Mouse (Mus musculus) embryonic facial prominence, embryonic 14.5 days (tissue): ENCODE data around the gene Klf9. TPM values are rescaled to one million over a fixed set of nuclear protein-coding genes. Genes with fewer than 3 reads are reported as not detected.

Experiments
- ATAC-seq: fragments of 200-750 bp; cut with Nextera tagmentation; 2 replicates; pipeline ENCODE4 v1.8.0; 2017; ENCODE audit warnings: low read depth, moderate number of reproducible peaks, moderate TSS enrichment
- DNase-seq: peaks from one replicate; pipeline ENCODE4 v3.0.0-alpha.2; 2015; ENCODE audit warnings: low spot score
- H3K27ac ChIP-seq: fragments of 300-500 bp; sonication (generic); replicated peaks from 2 replicates; pipeline ENCODE4 v1.5.1; 2014; ENCODE audit warnings: low read depth, mild to moderate bottlenecking, low read length, moderate library complexity
- H3K27me3 ChIP-seq: fragments of 300-500 bp; sonication (generic); replicated peaks from 2 replicates; pipeline ENCODE4 v1.6.1; 2014; ENCODE audit warnings: low read length; ENCODE audit not compliant: control insufficient read depth, insufficient read depth
- H3K36me3 ChIP-seq: fragments of 300-500 bp; sonication (generic); 2 replicates; pipeline ENCODE4 v1.6.1; 2014; ENCODE audit warnings: low read length, mixed read lengths; ENCODE audit not compliant: control insufficient read depth, insufficient read depth
- H3K4me1 ChIP-seq: fragments of 300-500 bp; sonication (generic); 2 replicates; pipeline ENCODE4 v1.6.1; 2014; ENCODE audit warnings: antibody characterized with exemption, low read length; ENCODE audit not compliant: control insufficient read depth, insufficient read depth
- H3K4me2 ChIP-seq: fragments of 300-500 bp; sonication (generic); 2 replicates; pipeline ENCODE4 v1.6.1; 2014; ENCODE audit warnings: low read depth, mild to moderate bottlenecking, low read length, moderate library complexity, mixed read lengths
- H3K4me3 ChIP-seq: fragments of 300-500 bp; sonication (generic); 2 replicates; pipeline ENCODE4 v1.5.1; 2014; ENCODE audit warnings: low read depth, mild to moderate bottlenecking, low read length
- H3K9ac ChIP-seq: fragments of 300-500 bp; sonication (generic); 2 replicates; pipeline ENCODE4 v1.6.1; 2014; ENCODE audit warnings: low read depth, mild to moderate bottlenecking, low read length, moderate library complexity, mixed read lengths
- H3K9me3 ChIP-seq: fragments of 300-500 bp; sonication (generic); 2 replicates; pipeline ENCODE4 v1.6.1; 2016; ENCODE audit warnings: low read length; ENCODE audit not compliant: control insufficient read depth
- WGBS: fragments of 180-500 bp; shearing (Covaris S2); extraction: QIAGEN DNeasy Blood & Tissue Kit; methylation state at CpG from one replicate; pipeline ENCODE4 v1.1.7; 2014; 5-methylcytosine and 5-hydroxymethylcytosine counted together
- microRNA counts: library from miRNA; unstranded; fragments of <30 nt; microRNA quantifications from one replicate; lab custom pipeline; 2017
- microRNA-seq: library from miRNA; unstranded; fragments of <30 nt; microRNA quantifications from one replicate; pipeline ENCODE4, GENCODE M21; 2016; ENCODE audit warnings: borderline number of aligned reads
- polyA plus RNA-seq: library from polyadenylated mRNA; unstranded; fragments of >200 nt; fragmentation: Nextera tagmentation; extraction: Ambion mirVana; gene quantifications from 2 replicates; pipeline ENCODE4 v1.2.1, GENCODE M21; 2014

Gene Klf9
- polyA plus RNA-seq, 1 experiment from 2014 or later = 4.5 TPM

DNA sequence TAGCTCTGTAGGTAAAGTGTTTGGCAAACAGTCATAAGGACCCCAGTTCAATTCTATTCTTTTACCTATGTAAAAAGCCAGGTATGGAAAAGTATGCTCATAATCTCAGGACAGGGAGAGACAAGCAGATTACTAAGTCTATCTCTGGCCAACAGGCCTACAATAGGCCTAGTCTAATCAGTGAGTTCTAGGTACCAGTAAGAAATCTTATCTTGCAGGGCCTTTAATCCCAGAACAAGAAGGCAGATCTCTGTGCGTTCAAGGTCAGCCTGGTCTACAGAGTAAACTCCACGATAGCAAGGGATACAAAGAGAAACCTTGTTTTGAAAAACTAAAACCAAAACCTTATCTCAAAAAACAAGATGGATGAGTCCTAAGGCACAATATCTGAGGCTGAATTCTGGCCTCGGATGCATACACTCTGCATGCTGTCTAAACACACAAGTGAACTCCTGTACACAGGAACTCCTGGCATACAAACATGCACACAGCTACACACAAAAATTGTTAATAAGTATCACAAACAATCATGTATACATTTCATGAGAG lies 62.6 kb downstream of the Klf9 start:
- no peak overlapping the region for H3K9ac ChIP-seq
- ATAC-seq (no peak), DNase-seq (no peak)
- no peaks in the 10 kb centered on the region for H3K27me3 ChIP-seq
- H3K4me2 ChIP-seq = no peak overlapping the region
- H3K4me3 ChIP-seq = no peak overlapping the region
- H3K36me3 ChIP-seq = peaks cover 42% of the 10 kb centered on the region
- 93% methylated on average over 3 of the region's 3 CpGs for WGBS
- no peak overlapping the region for H3K27ac ChIP-seq
- peaks cover 12% of the 10 kb centered on the region; the same call in 1 of the 2 replicates for H3K9me3 ChIP-seq
- no peaks in the 10 kb centered on the region for H3K4me1 ChIP-seq

GRCm38 (mm10) chr19:23211325-23211724 lies 70.3 kb downstream of the Klf9 start:
- no peak overlapping the region for H3K27ac ChIP-seq
- DNase-seq = no peak
- H3K27me3 ChIP-seq = no peaks in the 10 kb centered on the region
- no peak for ATAC-seq
- no peak overlapping the region for H3K9ac ChIP-seq
- no peak overlapping the region for H3K4me2 ChIP-seq
- no peak overlapping the region for H3K4me3 ChIP-seq
- H3K36me3 ChIP-seq = peaks cover 69% of the 10 kb centered on the region
- no peaks in the 10 kb centered on the region for H3K4me1 ChIP-seq
- WGBS = 86% methylated on average over 6 of the region's 6 CpGs
- no peaks in the 10 kb centered on the region for H3K9me3 ChIP-seq

DNA sequence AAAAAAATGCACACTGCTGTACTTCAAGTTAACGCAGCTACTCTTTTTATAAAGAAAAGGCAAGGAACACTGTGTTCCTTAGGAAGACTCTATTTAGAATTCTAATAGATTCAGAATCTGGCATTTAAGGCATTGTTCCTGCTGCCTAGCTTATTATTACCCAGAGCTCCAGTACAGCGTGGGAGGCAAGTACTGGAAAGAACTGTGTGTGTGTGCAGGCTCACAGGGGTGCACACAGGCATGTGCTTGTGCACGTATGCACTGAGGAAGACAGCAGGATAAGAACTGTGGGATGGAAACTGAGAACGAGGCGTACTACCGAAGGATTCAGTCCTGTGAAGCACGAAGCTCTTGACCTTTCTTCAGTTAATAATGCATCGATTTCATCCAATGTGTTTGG lies 73.3 kb downstream of the Klf9 start:
- H3K27ac ChIP-seq = no peak overlapping the region
- 95% methylated on average over 8 of the region's 8 CpGs for WGBS
- peaks cover 72% of the 10 kb centered on the region for H3K36me3 ChIP-seq

More for the DNA sequence above, 73.3 kb downstream of the Klf9 start:
- H3K27me3 ChIP-seq = no peaks in the 10 kb centered on the region
- H3K4me2 ChIP-seq = no peak overlapping the region
- H3K4me3 ChIP-seq = no peak overlapping the region
- ATAC-seq (no peak), DNase-seq (no peak)
- H3K9ac ChIP-seq = no peak overlapping the region
- H3K4me1 ChIP-seq = no peaks in the 10 kb centered on the region
- H3K9me3 ChIP-seq = no peaks in the 10 kb centered on the region

MicroRNAs encoded within 50 kb of the gene (microRNA counts, 519-probe panel; counts per million panel counts)
- microRNA mmu-miR-1192 (lab: Ali Mortazavi, UCI) = 19.3 counts per million

Small RNAs within 50 kb of the gene (microRNA-seq; reads per million reads assigned to microRNA genes)
- not detected for gene Mir1192

Other genes starting within 250 kb of the Klf9 start
- 31.2 and 33.5 TPM in 2 replicates for gene Smc5, start 132.7 kb downstream of the Klf9 start, polyA plus RNA-seq